Mouse (Mus musculus) frontal cortex, postnatal 14 days (tissue): ENCODE measurements around the gene Defb48.

Experiments used
- DNase-seq, 2 experiments: peaks; one replicate each; pipeline ENCODE4 v3.0.0; 2022; ENCODE audit warnings: low spot score in 2 of 2

The Defb48 gene

GRCm38 (mm10) chr14:62984410-62984809 is at the start of gene Defb48:
Gene Defb48 (minus strand): TSS chr14:62984510.
- DNase-seq = no peak

- DNase-seq = peak in 1 of 2 experiments; percentile 11
These were observed 36.3 kb upstream of the Defb48 start for GRCm38 (mm10) chr14:63020524-63021156.

GRCm38 (mm10) chr14:63014667-63015066 is 30.4 kb upstream of the Defb48 start:
- DNase-seq = no peak

GRCm38 (mm10) chr14:63013082-63013481 is 28.8 kb upstream of the Defb48 start:
- DNase-seq = no peak

GRCm38 (mm10) chr14:63011471-63011870 is 27.2 kb upstream of the Defb48 start, which contains the start of gene Defb43:
Gene Defb43 (plus strand): TSS chr14:63011771.
- DNase-seq = no peak

GRCm38 (mm10) chr14:63002588-63002987 is 18.3 kb upstream of the Defb48 start:
- no peak for DNase-seq

GRCm38 (mm10) chr14:62998977-62999376 is 14.7 kb upstream of the Defb48 start:
- DNase-seq = no peak

- no peak for DNase-seq
These were observed 13.5 kb upstream of the Defb48 start, which contains the start of gene Defb47 for GRCm38 (mm10) chr14:62997777-62998176. Gene Defb47 (plus strand): TSS chr14:62998077.

GRCm38 (mm10) chr14:62991849-62992510 is 7.7 kb upstream of the Defb48 start:
- DNase-seq = no peak

GRCm38 (mm10) chr14:62991271-62991670 is 7.0 kb upstream of the Defb48 start:
- DNase-seq = no peak

GRCm38 (mm10) chr14:62979815-62980214 is 4.5 kb downstream of the Defb48 start:
- no peak for DNase-seq

- peak in 1 of 2 experiments; percentile 66 for DNase-seq
These were observed 9.3 kb downstream of the Defb48 start for GRCm38 (mm10) chr14:62975046-62975445.

- no peak for DNase-seq
These were observed 18.3 kb downstream of the Defb48 start for GRCm38 (mm10) chr14:62965811-62966520.

- DNase-seq = no peak
These were observed 19.0 kb downstream of the Defb48 start for GRCm38 (mm10) chr14:62965342-62965741.

GRCm38 (mm10) chr14:62963632-62964031 is 20.7 kb downstream of the Defb48 start:
- DNase-seq = no peak

- DNase-seq = no peak
These were observed 28.2 kb downstream of the Defb48 start for GRCm38 (mm10) chr14:62956091-62956490.

- no peak for DNase-seq
These were observed 37.5 kb downstream of the Defb48 start for GRCm38 (mm10) chr14:62946794-62947193.

GRCm38 (mm10) chr14:62940383-62941074 is 43.8 kb downstream of the Defb48 start:
- DNase-seq = no peak

GRCm38 (mm10) chr14:62939435-62939834 is 44.9 kb downstream of the Defb48 start:
- no peak for DNase-seq

- DNase-seq = no peak
These were observed 46.6 kb downstream of the Defb48 start for GRCm38 (mm10) chr14:62937675-62938074.

GRCm38 (mm10) chr14:62936631-62937380 is 47.5 kb downstream of the Defb48 start:
- DNase-seq = no peak
